Mouse (Mus musculus) adrenal gland (tissue): Measurements from ENCODE around the gene Klf3.

ENCODE experiments used
- intact Hi-C: fragments of 180-260 bp; cut with DNase I; formaldehyde crosslinking; loops from one replicate; pipeline ENCODE4 v1.15.1; 2025
- long read RNA-seq, 2 experiments: library from polyadenylated mRNA; unstranded; transcript quantifications; one replicate each; pipeline ENCODE4 v2.0.0; 2020; ENCODE audit warnings: borderline replicate concordance in 1 of 2; ENCODE audit not compliant: insufficient replicate concordance in 1 of 2

Gene Klf3
- long read RNA-seq, experiment 1, full-length matches to known transcripts: 19 of 30 reads
- long read RNA-seq, experiment 1, partial matches to known transcripts: 7 of 30 reads
- long read RNA-seq, experiment 1, other reads (novel, unspliced or antisense): 4 of 30 reads
- long read RNA-seq, experiment 2, full-length matches to known transcripts: 29 of 37 reads
- long read RNA-seq, experiment 2, partial matches to known transcripts: 2 of 37 reads
- long read RNA-seq, experiment 2, other reads (novel, unspliced or antisense): 6 of 37 reads

- intact Hi-C loops: loop anchor here (10.0 kb wide), 1 partner anchor 118 kb away; no protein-coding TSS in a partner anchor
Observed at GRCm38 (mm10) chr5:64802795-64803719, at the start of gene Klf3. Gene Klf3, plus strand, starts transcription at chr5:64803388.

DNA sequence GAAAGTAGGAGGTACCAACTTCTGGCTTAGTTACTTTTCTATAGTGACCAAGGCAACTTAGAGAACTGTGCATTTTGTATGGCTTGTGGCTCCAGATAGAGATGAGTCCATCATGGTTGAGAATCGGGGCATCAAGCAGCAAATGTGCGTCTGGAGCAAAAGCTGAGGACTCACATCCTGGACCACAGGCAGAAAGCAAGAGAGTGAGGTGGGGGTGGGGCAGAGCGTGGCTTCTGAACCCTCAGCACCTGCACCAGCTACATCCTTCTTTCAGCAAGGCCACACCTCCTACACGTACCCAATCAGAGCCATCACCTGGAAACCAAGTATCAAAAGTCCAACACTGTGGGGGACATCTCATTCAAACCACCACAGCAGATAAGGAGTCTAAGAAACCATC, 40.9 kb upstream of the Klf3 start:
- intact Hi-C loops: loop anchor here (10.0 kb wide), 1 partner anchor 597 kb away; no protein-coding TSS in a partner anchor

GRCm38 (mm10) chr5:64764452-64764851, 38.7 kb upstream of the Klf3 start:
- intact Hi-C loops: loop anchor here (10.0 kb wide), 1 partner anchor 600 kb away; no protein-coding TSS in a partner anchor

GRCm38 (mm10) chr5:64765765-64766164, 37.4 kb upstream of the Klf3 start:
- intact Hi-C loops: loop anchor here (10.0 kb wide), 1 partner anchor 601 kb away; no protein-coding TSS in a partner anchor

DNA sequence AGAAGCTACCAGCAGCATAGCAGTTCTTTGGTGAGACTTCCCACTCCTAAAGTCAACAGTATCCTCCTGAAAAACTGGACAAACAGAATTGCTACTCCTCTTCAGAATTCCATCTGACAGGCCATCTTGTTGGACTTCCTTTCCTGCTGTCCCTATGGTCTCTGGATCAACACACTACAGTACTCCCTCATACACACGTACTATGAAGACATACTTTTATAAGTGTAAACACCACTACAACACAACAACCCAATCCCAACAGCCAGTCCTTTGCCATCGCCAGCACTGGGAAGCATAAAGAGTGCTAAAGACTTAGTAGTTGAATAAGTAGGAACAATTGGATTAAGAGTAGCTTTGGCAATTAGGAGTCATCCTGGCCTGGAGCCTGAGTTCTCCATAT, 36.6 kb upstream of the Klf3 start:
- intact Hi-C loops: loop anchor here (10.0 kb wide), 1 partner anchor 602 kb away; no protein-coding TSS in a partner anchor

- intact Hi-C loops: no loop called here
Observed at GRCm38 (mm10) chr5:64771619-64772018, 31.6 kb upstream of the Klf3 start.

DNA sequence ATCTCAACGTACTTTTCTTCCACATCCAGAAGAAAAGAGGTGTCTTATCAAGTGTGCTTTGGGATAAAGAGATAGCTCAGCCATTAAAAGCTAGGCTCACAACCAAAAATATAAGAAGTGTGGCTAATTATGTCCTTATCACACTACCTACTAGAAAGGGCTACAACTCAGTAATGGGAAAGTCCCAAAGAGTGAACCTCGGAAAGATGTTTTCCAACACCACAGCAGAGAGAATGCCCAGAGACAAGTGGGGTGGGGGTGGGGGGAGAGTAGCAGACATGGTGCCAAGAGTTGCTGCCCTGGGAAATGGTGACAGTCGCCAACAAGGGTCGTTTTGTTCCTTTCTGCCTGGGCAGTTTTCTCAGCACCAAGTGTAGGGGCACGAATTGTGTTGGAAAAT, 25.0 kb upstream of the Klf3 start:
- intact Hi-C loops: no loop called here

GRCm38 (mm10) chr5:64779285-64779684, 23.9 kb upstream of the Klf3 start:
- intact Hi-C loops: no loop called here

DNA sequence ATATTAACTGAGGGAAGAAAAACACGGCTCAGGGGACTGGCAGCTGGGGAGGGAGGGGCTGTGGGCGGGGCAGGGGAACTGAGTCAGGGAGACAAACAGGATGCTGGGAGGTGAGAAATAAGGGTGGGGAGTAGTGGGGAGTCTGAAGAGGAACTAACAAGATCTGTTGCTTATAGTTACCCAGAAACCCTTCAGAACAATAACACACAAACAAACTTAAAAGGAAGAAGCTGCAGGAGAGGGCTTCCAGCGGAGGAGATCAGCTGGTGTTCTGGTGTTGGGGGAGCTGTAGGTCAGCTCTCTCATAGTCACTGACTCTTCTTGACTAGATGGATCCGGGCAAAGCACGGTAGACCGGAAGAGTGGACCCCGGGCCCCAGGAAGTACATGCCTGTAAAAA, 22.4 kb upstream of the Klf3 start:
- intact Hi-C loops: no loop called here

GRCm38 (mm10) chr5:64788175-64788574, 15.0 kb upstream of the Klf3 start:
- intact Hi-C loops: no loop called here

GRCm38 (mm10) chr5:64798209-64798608, 5.0 kb upstream of the Klf3 start:
- intact Hi-C loops: no loop called here

DNA sequence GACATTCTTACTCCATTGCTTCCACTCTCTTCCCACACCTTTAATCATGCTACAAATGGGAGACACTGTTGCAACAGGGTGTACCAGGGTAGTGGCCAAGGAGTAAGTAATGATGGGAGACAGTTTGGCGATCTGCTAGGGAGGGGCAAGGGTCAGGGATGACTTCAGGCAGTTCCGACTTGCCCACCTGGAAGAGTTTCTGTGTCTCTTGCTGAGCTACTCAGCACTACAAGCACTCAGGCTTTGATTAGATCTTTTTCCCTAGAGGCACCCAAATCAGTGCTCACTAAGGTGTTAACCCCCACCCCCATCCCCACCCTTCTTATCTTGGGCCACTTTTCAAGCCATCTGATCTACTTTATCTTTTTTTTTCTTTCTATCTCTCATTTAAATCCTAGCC, 1.6 kb upstream of the Klf3 start:
- intact Hi-C loops: loop anchor here (10.0 kb wide), 1 partner anchor 117 kb away; no protein-coding TSS in a partner anchor

DNA sequence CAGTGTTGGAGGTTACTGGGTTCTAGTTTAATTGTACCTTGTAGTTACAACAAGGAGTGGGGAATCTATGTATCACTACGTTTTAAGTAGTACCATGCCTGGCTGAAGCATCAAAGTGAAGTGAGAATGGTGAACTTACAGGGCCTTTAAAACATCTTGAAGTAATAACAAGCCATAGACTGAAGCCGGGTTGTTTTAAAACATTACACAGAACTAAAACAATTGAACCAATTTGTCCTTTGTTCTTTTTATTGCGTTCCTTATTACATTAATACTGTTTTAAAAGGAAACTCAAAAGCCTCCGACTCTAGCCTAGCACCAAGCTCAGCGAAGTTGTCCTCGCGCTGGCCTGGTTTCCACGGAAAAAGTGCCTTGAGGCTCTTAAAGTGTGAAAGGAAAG, 1.0 kb upstream of the Klf3 start:
- intact Hi-C loops: loop anchor here (10.0 kb wide), 1 partner anchor 117 kb away; no protein-coding TSS in a partner anchor

- intact Hi-C loops: loop anchor here (10.0 kb wide), 1 partner anchor 119 kb away; no protein-coding TSS in a partner anchor
Observed at GRCm38 (mm10) chr5:64803720-64804462, 703 bp downstream of the Klf3 start.

GRCm38 (mm10) chr5:64805131-64805872, 2.1 kb downstream of the Klf3 start:
- intact Hi-C loops: loop anchor here (10.0 kb wide), 1 partner anchor 121 kb away; no protein-coding TSS in a partner anchor

DNA sequence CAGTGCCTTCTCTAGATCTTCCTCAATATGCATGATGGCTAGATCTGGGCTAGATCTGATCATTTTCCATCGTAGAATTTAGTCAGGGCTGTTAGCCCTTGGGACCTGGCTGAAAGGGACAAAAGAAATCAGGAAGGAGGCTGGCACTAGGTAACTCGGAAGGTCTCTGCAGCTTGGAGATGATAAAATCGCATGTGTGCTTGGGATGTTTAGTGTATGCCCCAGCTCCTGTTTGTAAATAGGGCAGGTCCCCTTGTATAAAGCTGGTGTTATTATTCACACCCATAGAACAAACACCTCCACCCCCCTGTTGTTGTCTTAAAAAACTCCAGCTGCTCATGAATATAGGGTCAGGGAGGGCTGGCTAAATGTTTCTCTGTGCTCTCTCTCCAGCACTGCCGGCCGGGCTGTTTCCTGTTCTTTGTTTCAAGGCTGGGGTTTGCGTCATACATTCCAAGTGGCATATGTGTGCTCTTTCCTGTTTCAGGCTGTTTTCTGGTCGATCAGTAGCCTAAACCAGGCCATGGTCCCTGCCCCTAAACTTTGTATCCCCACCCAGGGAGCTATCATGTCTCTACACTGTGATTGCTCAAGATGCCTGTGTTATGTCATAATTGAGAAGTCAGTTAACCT, 2.8 kb downstream of the Klf3 start:
- intact Hi-C loops: loop anchor here (10.0 kb wide), 1 partner anchor 121 kb away; no protein-coding TSS in a partner anchor

DNA sequence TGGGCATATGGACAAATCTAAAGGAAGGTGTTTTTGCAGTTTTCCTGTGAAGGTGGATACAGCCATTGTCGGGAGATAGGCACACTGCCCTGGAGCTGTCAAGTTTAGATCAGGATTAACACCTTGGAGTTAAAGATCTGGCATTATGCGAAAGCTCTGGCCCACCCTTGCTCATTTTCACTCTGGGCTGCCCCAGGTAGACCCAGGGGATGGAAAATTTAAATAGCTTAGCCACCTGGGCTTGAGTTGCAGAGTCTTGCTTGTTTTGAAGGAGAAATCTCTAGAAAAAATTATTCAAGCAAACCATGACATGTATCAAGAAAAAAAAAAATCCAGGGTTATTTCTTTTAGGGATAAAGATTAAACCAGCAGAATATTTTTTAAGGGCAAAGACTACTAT, 3.4 kb downstream of the Klf3 start:
- intact Hi-C loops: loop anchor here (10.0 kb wide), 1 partner anchor 122 kb away; no protein-coding TSS in a partner anchor

DNA sequence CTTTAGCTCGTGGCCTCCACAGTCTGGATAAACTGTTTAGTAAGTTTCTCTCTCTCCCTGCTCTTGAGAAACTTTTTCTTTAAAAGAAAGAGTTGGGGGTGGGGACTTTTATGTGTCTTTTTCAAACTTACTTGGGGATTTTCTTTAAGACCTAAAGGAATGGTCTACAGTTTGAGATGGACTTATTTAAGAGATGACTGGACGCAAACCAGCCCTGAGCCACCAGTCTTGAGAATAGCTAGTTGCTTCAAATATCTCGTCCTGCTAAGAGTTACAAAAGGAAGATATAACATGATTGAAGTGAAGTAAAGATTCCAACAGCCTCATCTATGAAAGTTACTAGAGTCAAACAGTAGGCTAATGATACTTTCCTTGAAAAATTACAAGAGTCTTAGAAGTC, 4.0 kb downstream of the Klf3 start:
- intact Hi-C loops: loop anchor here (10.0 kb wide), 1 partner anchor 122 kb away; no protein-coding TSS in a partner anchor

GRCm38 (mm10) chr5:64807603-64808002, 4.4 kb downstream of the Klf3 start:
- intact Hi-C loops: loop anchor here (10.0 kb wide), 1 partner anchor 123 kb away; no protein-coding TSS in a partner anchor
